Mouse (Mus musculus) CH12.LX (cell line): ENCODE results near the gene Twsg1. TPM values are rescaled to one million over a fixed set of nuclear protein-coding genes. Genes with fewer than 3 reads are reported as not detected.

Experiments
- DNase-seq: peaks from one replicate; pipeline ENCODE4 v3.0.0-alpha.2; 2013; ENCODE audit errors: extremely low read depth
- H3K27ac ChIP-seq: 2 replicates; pipeline ENCODE4 v1.5.1; 2012; ENCODE audit warnings: low read depth, mild to moderate bottlenecking, control low read depth, moderate library complexity; ENCODE audit not compliant: insufficient read depth
- H3K27me3 ChIP-seq: replicated peaks from 2 replicates; pipeline ENCODE3; 2012; ENCODE audit warnings: inconsistent platforms
- H3K36me3 ChIP-seq, 2 experiments: replicated peaks in 1 of 2; 2 replicates each; pipeline versions ENCODE3 to v1.6.1; 2012; ENCODE audit warnings: inconsistent platforms in 1 of 2, low read length in 1 of 2, mild to moderate bottlenecking in 1 of 2, mixed read lengths in 1 of 2, moderate library complexity in 1 of 2; ENCODE audit not compliant: control insufficient read depth in 1 of 2, insufficient read depth in 1 of 2
- H3K4me1 ChIP-seq, 2 experiments: 2 replicates each; pipeline ENCODE4 v1.6.1; 2012; ENCODE audit warnings: inconsistent platforms in 1 of 2, moderate library complexity in 1 of 2; ENCODE audit not compliant: insufficient read depth in 2 of 2, control insufficient read depth in 1 of 2
- H3K4me2 ChIP-seq: 2 replicates; pipeline ENCODE4 v1.6.1; 2012; ENCODE audit warnings: low read depth, mild to moderate bottlenecking, control low read depth; ENCODE audit not compliant: poor library complexity, insufficient read depth, severe bottlenecking
- H3K4me3 ChIP-seq, 3 experiments: fragments of 150-350 bp in 1 of 3; sonication (generic) in 1 of 3; replicated peaks in 1 of 3; 2 replicates each; pipeline versions ENCODE3 to v1.5.1; 2011 to 2012; ENCODE audit warnings: low read depth in 2 of 3, low read length in 2 of 3, mild to moderate bottlenecking in 2 of 3, moderate library complexity in 2 of 3, control low read depth in 1 of 3, improper control_type of control experiment in 1 of 3, inconsistent platforms in 1 of 3, mixed read lengths in 1 of 3; ENCODE audit not compliant: poor library complexity in 1 of 3
- H3K79me2 ChIP-seq: replicated peaks from 2 replicates; pipeline ENCODE4 v1.6.1; 2012; ENCODE audit warnings: mild to moderate bottlenecking, moderate library complexity; ENCODE audit not compliant: control insufficient read depth, poor library complexity, insufficient read depth, severe bottlenecking; ENCODE audit errors: extremely low read depth
- H3K9ac ChIP-seq: 2 replicates; pipeline ENCODE4 v1.6.1; 2012; ENCODE audit warnings: low read depth, mild to moderate bottlenecking, control low read depth, moderate library complexity; ENCODE audit not compliant: insufficient read depth
- H3K9me3 ChIP-seq: replicated peaks from 2 replicates; pipeline ENCODE3; 2012; ENCODE audit warnings: low read length, inconsistent platforms, mixed read lengths
- BHLHE40 ChIP-seq: IDR thresholded peaks from 2 replicates; pipeline ENCODE4 v1.6.1; 2011; ENCODE audit warnings: mild to moderate bottlenecking, low read depth, low read length, improper control_type of control experiment
- CHD1 ChIP-seq: IDR thresholded peaks from 2 replicates; pipeline ENCODE4 v1.6.1; 2012; ENCODE audit warnings: low read depth, low read length, improper control_type of control experiment, inconsistent platforms
- E2F4 ChIP-seq: IDR thresholded peaks from 2 replicates; pipeline ENCODE4 v1.6.1; 2011; ENCODE audit warnings: low read depth, low read length, improper control_type of control experiment; ENCODE audit not compliant: insufficient replicate concordance
- EP300 ChIP-seq: IDR thresholded peaks from 2 replicates; pipeline ENCODE4 v1.6.1; 2011; ENCODE audit warnings: low read length, improper control_type of control experiment
- ETS1 ChIP-seq: conservative IDR thresholded peaks from 2 replicates; pipeline ENCODE4 v1.6.1; 2012; ENCODE audit warnings: low read depth, mild to moderate bottlenecking, inconsistent platforms, low read length, improper control_type of control experiment, moderate library complexity
- GABPA ChIP-seq: IDR thresholded peaks from 2 replicates; pipeline ENCODE4 v1.6.1; 2012; ENCODE audit warnings: low read depth, low read length, improper control_type of control experiment, inconsistent platforms; ENCODE audit not compliant: insufficient replicate concordance
- HCFC1 ChIP-seq: IDR thresholded peaks from 2 replicates; pipeline ENCODE4 v1.6.1; 2012; ENCODE audit warnings: low read depth, mild to moderate bottlenecking, inconsistent platforms, low read length, improper control_type of control experiment
- IRF4 ChIP-seq: IDR thresholded peaks from 2 replicates; pipeline ENCODE4 v1.6.1; 2014; ENCODE audit warnings: low read depth, mild to moderate bottlenecking, inconsistent platforms, low read length, improper control_type of control experiment
- JUN ChIP-seq: IDR thresholded peaks from 2 replicates; pipeline ENCODE4 v1.6.1; 2011; ENCODE audit warnings: low read depth, mild to moderate bottlenecking, low read length, improper control_type of control experiment, moderate library complexity; ENCODE audit not compliant: insufficient read depth
- JUND ChIP-seq: conservative IDR thresholded peaks from 2 replicates; pipeline ENCODE4 v1.6.1; 2011; ENCODE audit warnings: low read depth, low read length, improper control_type of control experiment
- KAT2A ChIP-seq: IDR thresholded peaks from 2 replicates; pipeline ENCODE4 v1.6.1; 2012; ENCODE audit warnings: low read length, improper control_type of control experiment, inconsistent platforms; ENCODE audit not compliant: insufficient replicate concordance
- MAX ChIP-seq: IDR thresholded peaks from 2 replicates; pipeline ENCODE4 v1.6.1; 2011; ENCODE audit warnings: low read length, improper control_type of control experiment
- MAZ ChIP-seq: IDR thresholded peaks from 2 replicates; pipeline ENCODE4 v1.6.1; 2012; ENCODE audit warnings: low read depth, mild to moderate bottlenecking, inconsistent platforms, low read length, improper control_type of control experiment, moderate library complexity
- MEF2A ChIP-seq: IDR thresholded peaks from 2 replicates; pipeline ENCODE4 v1.6.1; 2014; ENCODE audit warnings: low read depth, mild to moderate bottlenecking, inconsistent platforms, low read length, improper control_type of control experiment, borderline replicate concordance
- MYC ChIP-seq: IDR thresholded peaks from 2 replicates; pipeline ENCODE4 v1.6.1; 2011; ENCODE audit warnings: low read depth, mild to moderate bottlenecking, improper control_type of control experiment, low read length
- NELFE ChIP-seq: IDR thresholded peaks from 2 replicates; pipeline ENCODE4 v1.6.1; 2011; ENCODE audit warnings: low read depth, low read length, improper control_type of control experiment
- NRF1 ChIP-seq: IDR thresholded peaks from 2 replicates; pipeline ENCODE4 v1.6.1; 2014; ENCODE audit warnings: low read depth, mild to moderate bottlenecking, inconsistent platforms, low read length, improper control_type of control experiment, moderate library complexity
- POLR2A ChIP-seq: IDR thresholded peaks from 2 replicates; pipeline ENCODE4 v1.6.1; 2011; ENCODE audit warnings: low read depth, mild to moderate bottlenecking, improper control_type of control experiment, low read length
- RAD21 ChIP-seq: IDR thresholded peaks from 2 replicates; pipeline ENCODE4 v1.6.1; 2011; ENCODE audit warnings: low read depth, mild to moderate bottlenecking, low read length, improper control_type of control experiment, moderate library complexity
- RCOR1 ChIP-seq: conservative IDR thresholded peaks from 2 replicates; pipeline ENCODE4 v1.6.1; 2012; ENCODE audit warnings: low read depth, mild to moderate bottlenecking, inconsistent platforms, low read length, improper control_type of control experiment
- SIN3A ChIP-seq: IDR thresholded peaks from 2 replicates; pipeline ENCODE4 v1.6.1; 2012; ENCODE audit warnings: low read length, improper control_type of control experiment, inconsistent platforms
- SMC3 ChIP-seq: IDR thresholded peaks from 2 replicates; pipeline ENCODE4 v1.6.1; 2011; ENCODE audit warnings: low read depth, low read length, improper control_type of control experiment
- TCF12 ChIP-seq: IDR thresholded peaks from 2 replicates; pipeline ENCODE4 v1.6.1; 2014; ENCODE audit warnings: low read depth, mild to moderate bottlenecking, inconsistent platforms, low read length, improper control_type of control experiment
- UBTF ChIP-seq: IDR thresholded peaks from 2 replicates; pipeline ENCODE4 v1.6.1; 2012; ENCODE audit warnings: low read depth, mild to moderate bottlenecking, inconsistent platforms, low read length, improper control_type of control experiment, moderate library complexity
- ZMIZ1 ChIP-seq: IDR thresholded peaks from 2 replicates; pipeline ENCODE4 v1.6.1; 2012; ENCODE audit warnings: low read depth, mild to moderate bottlenecking, inconsistent platforms, low read length, improper control_type of control experiment
- ZNF384 ChIP-seq: IDR thresholded peaks from 2 replicates; pipeline ENCODE4 v1.6.1; 2012; ENCODE audit warnings: low read depth, low read length, improper control_type of control experiment, inconsistent platforms
- dilution Hi-C: fragments of 300-500 bp; cut with MboI; formaldehyde crosslinking; loops from 2 replicates; pipeline ENCODE4 v1.14.3; 2020; ENCODE audit warnings: low sequenced_read_pairs; ENCODE audit not compliant: extremely low pct_unique_long_range_greater_than_20kb, extremely low pct_ligation_motif_present
- in situ Hi-C: fragments of 300-500 bp; cut with MboI; formaldehyde crosslinking; loops from 3 replicates; pipeline ENCODE4 v1.14.3; 2019; ENCODE audit warnings: low sequenced_read_pairs, low pct_ligation_motif_present, low pct_unique_long_range_greater_than_20kb, mixed read lengths
- polyA plus RNA-seq: library from polyadenylated mRNA; unstranded; fragments of >175 nt; gene quantifications from 2 replicates; pipeline ENCODE4 v1.2.1, GENCODE M21; 2012; ENCODE audit warnings: low read depth; ENCODE audit not compliant: insufficient read length
- total RNA-seq, 2 experiments: library from RNA; depleted of rRNA; stranded (reverse); fragments of 300-350 nt in 1 of 2; fragments of >200 nt in 1 of 2; gene quantifications; 2 replicates each; pipeline ENCODE4 v1.2.3; 2012 to 2014

Twsg1 gene
- total and polyA plus RNA-seq, 3 experiments: 12.6 to 17.4 (median 13.4) TPM

DNA sequence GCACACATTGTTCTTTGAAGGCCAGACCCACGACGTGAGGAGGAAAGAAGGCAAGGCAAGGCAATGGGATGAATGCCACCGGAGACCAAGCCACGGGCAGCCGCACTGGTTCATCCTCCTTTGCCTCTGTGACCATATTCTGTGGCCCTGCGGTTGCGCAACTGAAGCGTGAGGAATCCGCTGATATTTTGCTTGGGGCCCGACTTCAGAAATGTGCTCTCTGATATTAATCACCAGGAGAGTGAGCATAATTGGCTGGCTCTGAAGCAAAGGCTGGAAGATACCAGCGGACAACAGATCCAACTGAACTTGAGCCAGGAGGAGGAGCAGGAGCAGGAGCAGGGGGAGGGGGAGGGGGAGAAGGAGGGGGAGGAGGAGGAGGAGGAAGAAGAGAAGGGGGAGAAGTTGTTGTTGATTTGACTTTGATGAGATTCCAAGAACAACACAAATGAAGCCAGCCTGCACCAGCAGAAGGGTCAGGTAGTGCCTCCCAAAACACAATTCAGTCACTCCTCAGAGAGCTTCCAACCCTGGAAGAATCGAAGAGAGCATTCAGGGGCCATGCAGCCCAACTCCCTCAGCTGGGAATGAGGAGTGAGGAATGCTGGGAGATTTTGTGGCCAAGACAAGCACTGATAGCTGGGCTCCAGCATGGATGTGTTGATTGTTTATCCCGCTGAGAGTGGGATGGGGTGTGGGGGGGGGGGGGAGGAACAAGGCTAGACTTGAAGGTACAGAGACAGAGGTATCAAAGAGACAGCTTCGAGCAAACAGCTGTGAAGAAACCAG is 6.2 kb upstream of the Twsg1 start:
- Histone ChIP-seq H3K27me3 (no peaks in the 10 kb centered on the region), H3K27ac (no peak overlapping the region), H3K79me2 (no peaks in the 10 kb centered on the region), H3K36me3 (no peaks in the 10 kb centered on the region), H3K9ac (no peak overlapping the region), H3K9me3 (peaks cover 4% of the 10 kb centered on the region), H3K4me3 (no peak overlapping the region), H3K4me1 (peaks cover 2 to 4% of the 10 kb centered on the region in 2 experiments; a peak in 3 of 4 replicates), H3K4me2 (no peak overlapping the region)
- no peak for TF ChIP-seq ZMIZ1
- TF ChIP-seq ZNF384: no peak
- TF ChIP-seq MEF2A: no peak
- TF ChIP-seq MYC: no peak
- TF ChIP-seq HCFC1: no peak
- no peak for TF ChIP-seq IRF4
- TF ChIP-seq CHD1: no peak
- TF ChIP-seq TCF12: no peak
- no peak for TF ChIP-seq NRF1
- TF ChIP-seq MAZ: no peak
- no peak for TF ChIP-seq NELFE
- TF ChIP-seq KAT2A: no peak
- TF ChIP-seq BHLHE40: no peak
- dilution Hi-C loops (no loop called here), in situ Hi-C loops (loop anchor here (10.0 kb wide), 1 partner anchor 148 kb away; the partner anchor contains the start of gene Ndufv2)
- no peak for DNase-seq

DNA sequence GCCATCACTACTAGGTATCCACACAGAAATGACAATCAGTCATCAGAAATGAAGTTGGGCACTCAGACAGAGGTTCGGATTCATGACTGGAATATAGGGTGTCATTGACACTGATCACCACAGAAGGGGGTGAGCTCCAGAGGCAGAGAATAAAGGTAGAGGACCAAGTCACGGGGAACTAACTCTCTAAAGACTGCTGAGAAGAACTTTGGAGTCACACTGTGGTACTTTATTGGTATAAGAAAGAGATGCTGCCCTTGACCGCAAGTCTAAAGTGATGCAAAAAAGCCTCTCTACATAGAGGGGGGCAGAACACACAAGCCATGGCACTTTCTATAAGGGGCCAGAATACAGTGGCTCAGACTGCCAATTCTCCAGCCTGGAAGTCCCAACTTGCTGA is 5.1 kb upstream of the Twsg1 start:
- Histone ChIP-seq H3K9ac (no peak overlapping the region), H3K36me3 (no peaks in the 10 kb centered on the region), H3K9me3 (no peaks in the 10 kb centered on the region), H3K27ac (no peak overlapping the region), H3K4me3 (no peak overlapping the region), H3K4me2 (no peak overlapping the region), H3K79me2 (no peaks in the 10 kb centered on the region), H3K27me3 (no peaks in the 10 kb centered on the region), H3K4me1 (peaks cover 6 to 8% of the 10 kb centered on the region in 2 experiments)
- TF ChIP-seq POLR2A (no peak), RAD21 (no peak), ZMIZ1 (no peak), EP300 (no peak), SIN3A (no peak), MAX (no peak), ETS1 (no peak), UBTF (no peak), E2F4 (no peak), JUN (no peak), JUND (no peak), GABPA (no peak), NELFE (no peak), KAT2A (no peak), ZNF384 (no peak), RCOR1 (no peak), SMC3 (no peak), MAZ (no peak), MYC (no peak)
- in situ Hi-C loops: loop anchor here (10.0 kb wide), 1 partner anchor 149 kb away; the partner anchor contains the start of gene Ndufv2
- no peak for DNase-seq
- dilution Hi-C loops: no loop called here
